Mouse (Mus musculus): ENCODE data around the gene Lrrc4c.

DNA sequence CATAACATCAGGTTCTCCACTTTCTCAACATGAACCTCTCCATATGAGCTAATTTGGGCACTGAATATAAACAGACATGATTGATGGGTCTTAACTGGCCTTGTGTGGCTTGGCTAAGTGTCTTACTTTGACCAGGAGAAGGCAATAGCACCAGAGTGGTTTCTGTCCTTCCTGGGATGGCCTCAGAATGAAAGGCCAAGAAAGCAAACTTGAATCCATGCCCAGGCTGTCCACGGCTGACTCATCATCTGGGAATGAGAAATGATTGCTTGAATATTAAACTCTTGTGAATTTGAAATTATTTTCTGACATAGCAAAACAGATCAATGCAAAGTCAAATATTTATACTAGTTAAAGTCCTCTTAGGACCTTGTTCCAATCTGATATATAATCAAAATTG is 42.9 kb upstream of the Lrrc4c start:
- no peak for TF ChIP-seq ZC3H11A (IDR thresholded peaks at IDR 0.05; ENCODE audit: borderline replicate concordance, low read depth, low read length)
- no peak for TF ChIP-seq ZNF384 (IDR thresholded peaks at IDR 0.05; ENCODE audit: low read depth, low read length)
- no peak for TF ChIP-seq HCFC1 (IDR thresholded peaks at IDR 0.05; ENCODE audit: borderline replicate concordance, insufficient read depth, low read length)
- no peak for TF ChIP-seq MAFK (IDR thresholded peaks at IDR 0.05; ENCODE audit: insufficient read depth, low read depth, low read length)

Measured in ES-E14 (cell line).